Mouse (Mus musculus): ENCODE measurements at regions not wholly inside any gene's neighbourhood (a gene's known extent, or its start where the extent isn't known, plus 50 kb on each side); places are given as distances from the start of the nearest gene placed in this dataset.

- Histone ChIP-seq H3K36me3 (ENCODE audit: control insufficient read depth, insufficient read depth, low read length) (no peaks in the 10 kb centered on the region), H3K27me3 (ENCODE audit: control insufficient read depth, insufficient read depth, low read length) (no peaks in the 10 kb centered on the region), H3K4me1 (ENCODE audit: control insufficient read depth, insufficient read depth, insufficient read length, low read length) (no peaks in the 10 kb centered on the region), H3K4me3 (ENCODE audit: low read depth, low read length) (no peak overlapping the region), H3K27ac (ENCODE audit: insufficient read depth, low read depth, low read length) (no peak overlapping the region)
- TF ChIP-seq POLR2A (IDR thresholded peaks at IDR 0.05; ENCODE audit: low read depth, low read length): no peak
- no peak for TF ChIP-seq CTCF (IDR thresholded peaks at IDR 0.05; ENCODE audit: extremely low read depth, insufficient read length, insufficient replicate concordance, low read depth, low read length)
- WGBS: 60% methylated on average over 8 of the region's 8 CpGs
These were observed 136.1 kb upstream of the Hmga2 start for GRCm38 (mm10) chr10:120612351-120612750.

DNA sequence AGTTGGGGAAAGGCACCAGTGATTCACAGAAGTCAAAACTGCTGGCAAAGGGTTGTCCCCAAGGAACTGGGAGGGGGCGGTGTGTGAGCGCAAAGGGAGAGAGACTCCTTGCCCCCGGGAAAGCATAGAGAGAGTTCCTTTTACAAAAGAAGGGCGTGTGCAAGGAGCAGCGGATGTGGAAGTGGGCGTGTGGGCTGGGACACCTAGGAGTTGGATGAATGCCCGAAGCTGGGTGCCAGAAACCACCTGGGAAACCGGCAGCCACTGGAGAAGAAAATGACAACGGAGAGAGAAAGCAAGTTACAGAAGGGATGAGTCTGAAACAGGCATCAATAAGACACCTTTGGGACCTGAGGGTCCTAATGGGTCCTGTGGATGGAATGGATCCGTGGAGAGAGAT is 133.8 kb upstream of the Hmga2 start:
- H3K4me1 ChIP-seq (ENCODE audit: control insufficient read depth, insufficient read depth, insufficient read length, low read length): no peaks in the 10 kb centered on the region
- 42% methylated on average over 10 of the region's 10 CpGs for WGBS
- H3K4me3 ChIP-seq (ENCODE audit: low read depth, low read length): no peak overlapping the region
- H3K36me3 ChIP-seq (ENCODE audit: control insufficient read depth, insufficient read depth, low read length): no peaks in the 10 kb centered on the region
- TF ChIP-seq POLR2A (IDR thresholded peaks at IDR 0.05; ENCODE audit: low read depth, low read length) (no peak), CTCF (IDR thresholded peaks at IDR 0.05; ENCODE audit: extremely low read depth, insufficient read length, insufficient replicate concordance, low read depth, low read length) (no peak)
- H3K27me3 ChIP-seq (ENCODE audit: control insufficient read depth, insufficient read depth, low read length): no peaks in the 10 kb centered on the region
- H3K27ac ChIP-seq (ENCODE audit: insufficient read depth, low read depth, low read length): no peak overlapping the region

- TF ChIP-seq POLR2A (IDR thresholded peaks at IDR 0.05; ENCODE audit: low read depth, low read length) (no peak), CTCF (IDR thresholded peaks at IDR 0.05; ENCODE audit: extremely low read depth, insufficient read length, insufficient replicate concordance, low read depth, low read length) (no peak)
- Histone ChIP-seq H3K27me3 (ENCODE audit: control insufficient read depth, insufficient read depth, low read length) (no peaks in the 10 kb centered on the region), H3K27ac (ENCODE audit: insufficient read depth, low read depth, low read length) (no peak overlapping the region), H3K4me3 (ENCODE audit: low read depth, low read length) (no peak overlapping the region), H3K4me1 (ENCODE audit: control insufficient read depth, insufficient read depth, insufficient read length, low read length) (no peaks in the 10 kb centered on the region), H3K36me3 (ENCODE audit: control insufficient read depth, insufficient read depth, low read length) (no peaks in the 10 kb centered on the region)
- 52% methylated on average over 7 of the region's 7 CpGs for WGBS
These were observed 128.2 kb upstream of the Hmga2 start for GRCm38 (mm10) chr10:120604506-120604905.

- Histone ChIP-seq H3K4me3 (ENCODE audit: low read depth, low read length) (no peak overlapping the region), H3K27ac (ENCODE audit: insufficient read depth, low read depth, low read length) (no peak overlapping the region), H3K27me3 (ENCODE audit: control insufficient read depth, insufficient read depth, low read length) (no peaks in the 10 kb centered on the region), H3K36me3 (ENCODE audit: control insufficient read depth, insufficient read depth, low read length) (no peaks in the 10 kb centered on the region), H3K4me1 (ENCODE audit: control insufficient read depth, insufficient read depth, insufficient read length, low read length) (no peaks in the 10 kb centered on the region)
- WGBS: 84% methylated on average over 4 of the region's 4 CpGs
- TF ChIP-seq CTCF (IDR thresholded peaks at IDR 0.05; ENCODE audit: extremely low read depth, insufficient read length, insufficient replicate concordance, low read depth, low read length): no peak
- no peak for TF ChIP-seq POLR2A (IDR thresholded peaks at IDR 0.05; ENCODE audit: low read depth, low read length)
These were observed 126.9 kb upstream of the Hmga2 start for GRCm38 (mm10) chr10:120603167-120603566.

DNA sequence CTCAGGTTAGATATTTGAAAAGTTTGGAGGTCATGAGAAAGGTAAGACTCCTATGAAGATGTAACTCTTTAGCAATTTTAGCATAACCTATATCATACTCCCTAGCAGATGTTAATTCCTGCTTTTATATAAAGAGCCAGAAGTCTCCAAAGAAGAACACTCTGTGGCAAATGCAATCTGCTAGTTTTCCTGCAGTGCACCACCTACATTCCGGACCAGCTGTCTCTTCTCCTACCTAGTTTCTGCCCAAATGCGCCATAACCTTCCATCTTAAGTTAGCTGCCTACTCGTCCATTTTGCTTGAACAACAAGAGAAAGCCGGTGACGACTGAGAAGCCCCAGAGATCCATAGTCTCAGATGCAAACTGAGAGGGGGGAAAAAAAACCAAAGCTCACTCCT is 124.5 kb upstream of the Hmga2 start:
- Histone ChIP-seq H3K36me3 (ENCODE audit: control insufficient read depth, insufficient read depth, low read length) (no peaks in the 10 kb centered on the region), H3K4me3 (ENCODE audit: low read depth, low read length) (no peak overlapping the region), H3K27ac (ENCODE audit: insufficient read depth, low read depth, low read length) (no peak overlapping the region), H3K4me1 (ENCODE audit: control insufficient read depth, insufficient read depth, insufficient read length, low read length) (no peaks in the 10 kb centered on the region), H3K27me3 (ENCODE audit: control insufficient read depth, insufficient read depth, low read length) (no peaks in the 10 kb centered on the region)
- TF ChIP-seq POLR2A (IDR thresholded peaks at IDR 0.05; ENCODE audit: low read depth, low read length) (no peak), CTCF (IDR thresholded peaks at IDR 0.05; ENCODE audit: extremely low read depth, insufficient read length, insufficient replicate concordance, low read depth, low read length) (no peak)
- WGBS: 93% methylated on average over 5 of the region's 5 CpGs

DNA sequence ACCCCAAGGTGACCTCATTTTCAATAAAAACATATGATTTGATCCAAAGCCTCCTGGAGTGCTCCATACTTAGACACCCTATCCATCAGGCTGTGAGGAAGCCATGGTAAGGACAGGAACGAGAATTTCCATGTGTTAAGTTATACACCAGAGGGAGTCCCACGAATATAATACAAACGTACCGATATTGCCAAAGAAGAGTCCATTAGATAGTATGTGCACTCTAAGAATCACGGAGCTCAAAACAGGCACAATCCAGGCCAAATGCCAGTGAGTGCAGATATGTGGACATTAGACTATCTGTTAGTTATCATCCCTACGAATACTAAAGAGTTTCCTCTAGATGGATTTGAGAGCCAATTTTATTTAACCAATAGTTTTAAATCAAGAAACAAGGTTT is 123.3 kb upstream of the Hmga2 start:
- Histone ChIP-seq H3K36me3 (ENCODE audit: control insufficient read depth, insufficient read depth, low read length) (no peaks in the 10 kb centered on the region), H3K27ac (ENCODE audit: insufficient read depth, low read depth, low read length) (no peak overlapping the region), H3K4me1 (ENCODE audit: control insufficient read depth, insufficient read depth, insufficient read length, low read length) (no peaks in the 10 kb centered on the region), H3K27me3 (ENCODE audit: control insufficient read depth, insufficient read depth, low read length) (no peaks in the 10 kb centered on the region), H3K4me3 (ENCODE audit: low read depth, low read length) (no peak overlapping the region)
- TF ChIP-seq CTCF (IDR thresholded peaks at IDR 0.05; ENCODE audit: extremely low read depth, insufficient read length, insufficient replicate concordance, low read depth, low read length) (no peak), POLR2A (IDR thresholded peaks at IDR 0.05; ENCODE audit: low read depth, low read length) (no peak)
- 77% methylated on average over 6 of the region's 6 CpGs for whole genome bisulfite sequencing

DNA sequence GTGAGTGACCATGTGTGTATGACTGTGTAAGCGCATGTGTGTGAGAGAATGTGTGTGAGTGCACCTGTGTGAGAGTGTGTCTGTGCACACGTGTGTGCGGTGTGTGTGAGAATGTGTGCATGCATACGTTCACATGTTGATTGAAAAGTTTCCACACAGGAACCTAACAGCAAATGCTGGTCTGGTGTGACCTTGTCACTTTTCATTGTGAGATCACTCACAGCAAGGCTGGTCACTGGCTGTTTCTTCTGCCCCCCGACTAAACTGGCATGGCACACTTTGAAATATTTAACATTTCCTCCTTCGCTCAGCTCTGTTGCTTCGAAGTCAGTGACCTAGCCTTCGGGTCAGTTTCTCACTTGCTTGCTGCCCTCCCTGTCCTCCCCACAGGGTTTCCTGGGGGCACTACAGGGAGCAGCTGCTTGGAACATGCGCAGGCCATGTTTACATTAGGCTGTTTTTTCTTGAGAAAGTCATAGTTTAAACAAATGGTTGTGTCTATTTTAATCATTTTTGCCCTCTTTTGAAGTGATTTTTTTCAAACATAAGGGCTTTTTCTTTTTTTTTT is 121.1 kb upstream of the Hmga2 start:
- TF ChIP-seq POLR2A (IDR thresholded peaks at IDR 0.05; ENCODE audit: low read depth, low read length) (no peak), CTCF (IDR thresholded peaks at IDR 0.05; ENCODE audit: extremely low read depth, insufficient read length, insufficient replicate concordance, low read depth, low read length) (no peak)

More for the DNA sequence above, 121.1 kb upstream of the Hmga2 start:
- no peaks in the 10 kb centered on the region for H3K27me3 ChIP-seq (ENCODE audit: control insufficient read depth, insufficient read depth, low read length)
- no peak overlapping the region for H3K27ac ChIP-seq (ENCODE audit: insufficient read depth, low read depth, low read length)
- no peak overlapping the region for H3K4me3 ChIP-seq (ENCODE audit: low read depth, low read length)
- no peaks in the 10 kb centered on the region for H3K36me3 ChIP-seq (ENCODE audit: control insufficient read depth, insufficient read depth, low read length)
- 61% methylated on average over 9 of the region's 9 CpGs for WGBS
- no peaks in the 10 kb centered on the region for H3K4me1 ChIP-seq (ENCODE audit: control insufficient read depth, insufficient read depth, insufficient read length, low read length)

Data from small intestine, adult 2 months (tissue).